In the genomic region with DNA sequence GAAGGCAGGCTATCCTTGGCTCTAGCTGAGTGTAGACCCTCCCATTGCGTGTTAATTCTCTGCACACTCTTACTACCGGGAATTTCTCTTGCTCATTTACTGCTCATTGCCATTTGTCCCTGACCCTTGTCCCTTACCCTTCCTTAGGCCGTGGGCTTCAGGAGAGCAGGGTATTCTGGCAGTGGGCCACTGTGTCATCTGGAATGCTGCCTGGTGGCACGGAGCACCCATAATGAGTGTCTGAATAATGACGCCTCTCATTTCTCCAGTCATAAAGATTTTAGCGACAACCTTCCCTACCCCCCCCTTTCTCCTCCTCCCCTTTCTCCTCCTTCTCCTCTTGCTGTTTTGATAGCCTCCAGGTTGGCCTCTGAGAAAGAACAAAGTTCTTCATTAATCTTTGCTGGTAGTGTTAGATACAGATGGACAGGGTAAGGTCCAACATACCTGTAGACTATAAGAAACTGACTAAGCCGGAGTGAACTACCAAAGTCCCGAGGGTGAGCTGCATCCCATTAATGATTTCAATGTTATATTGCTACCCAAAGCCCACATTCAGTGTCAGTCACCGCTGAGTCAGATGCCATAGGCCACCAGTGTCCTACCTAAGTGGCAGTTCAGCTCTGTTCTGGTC, we compare ENCODE assay signal across 25 mouse cellular contexts. TPM values are rescaled to one million over a fixed set of nuclear protein-coding genes. Genes with fewer than 3 reads are reported as not detected.
DNase-seq lines count a peak whose midpoint lies in the region; ATAC-seq and TF ChIP-seq lines count a peak whose summit lies in the region.
"Had no signal": no experiment of that assay in that cellular context is flagged by ENCODE, and none has a peak within 500 bp of the region (broad histone marks: within the 10 kb centered on the region; RNA-seq: fewer than 3 reads in every experiment).

No protein-coding gene starts in this region.

- no peak overlapping the region for H3K9ac ChIP-seq in heart, embryonic 15.5 days
- H3K9ac ChIP-seq in intestine, embryonic 15.5 days = no peak overlapping the region
- no peak overlapping the region for H3K9ac ChIP-seq in intestine, embryonic 16.5 days (ENCODE audit: low read depth, low read length)
- H3K9ac ChIP-seq in lung, postnatal 0 days (replicated peaks; ENCODE audit: low read depth) = no peak overlapping the region
- H3K9ac ChIP-seq: embryonic facial prominence, embryonic 15.5 days; forebrain, embryonic 12.5 days; forebrain, postnatal 0 days; hindbrain, embryonic 13.5 days; lung, embryonic 15.5 days had no signal

- H3K36me3 ChIP-seq in heart, embryonic 15.5 days = no peaks in the 10 kb centered on the region
- H3K36me3 ChIP-seq in intestine, embryonic 15.5 days = no peaks in the 10 kb centered on the region
- H3K36me3 ChIP-seq in intestine, embryonic 16.5 days (ENCODE audit: control insufficient read depth, insufficient read depth, low read length) = no peaks in the 10 kb centered on the region
- no peaks in the 10 kb centered on the region for H3K36me3 ChIP-seq in lung, postnatal 0 days (ENCODE audit: insufficient read depth, low read length)
- H3K36me3 ChIP-seq: embryonic facial prominence, embryonic 15.5 days; forebrain, embryonic 12.5 days; heart, embryonic 10.5 days; hindbrain, embryonic 13.5 days; lung, embryonic 15.5 days had no signal

- no peak for TF ChIP-seq CTCF in lung, postnatal 0 days (IDR thresholded peaks at IDR 0.05)

- no peak for TF ChIP-seq EP300 in lung, postnatal 0 days (IDR thresholded peaks at IDR 0.05)

- peaks cover 4% of the 10 kb centered on the region; the same call in 1 of the 2 replicates for H3K4me1 ChIP-seq in heart, embryonic 15.5 days (replicated peaks)
- peaks cover 3% of the 10 kb centered on the region; the same call in 1 of the 2 replicates for H3K4me1 ChIP-seq in intestine, embryonic 15.5 days (replicated peaks)
- peaks cover 10% of the 10 kb centered on the region; the same call in 1 of the 2 replicates for H3K4me1 ChIP-seq in intestine, embryonic 16.5 days (ENCODE audit: control insufficient read depth, insufficient read depth, low read length)
- H3K4me1 ChIP-seq in lung, postnatal 0 days (ENCODE audit: insufficient read depth, low read depth, low read length) = 0 out of 2 replicates have a peak, but pooled peaks cover under 1% of the 10 kb centered on the region
- H3K4me1 ChIP-seq: embryonic facial prominence, embryonic 15.5 days; forebrain, embryonic 12.5 days; hindbrain, embryonic 13.5 days had no signal

- ATAC-seq in heart, embryonic 15.5 days (replicated peaks; ENCODE audit: insufficient number of reproducible peaks, insufficient read depth, low FRiP score, low read depth) = no peak
- ATAC-seq in intestine, embryonic 15.5 days = peak; percentile 93
- peak; percentile 96 for ATAC-seq in intestine, embryonic 16.5 days
- ATAC-seq in lung, postnatal 0 days = no peak
- ATAC-seq: forebrain, postnatal 0 days; midbrain, embryonic 16.5 days had no signal

- peaks cover 3% of the 10 kb centered on the region for H3K27me3 ChIP-seq in heart, embryonic 15.5 days
- H3K27me3 ChIP-seq in intestine, embryonic 15.5 days (replicated peaks) = no peaks in the 10 kb centered on the region
- no peaks in the 10 kb centered on the region; the same call in 1 of the 2 replicates for H3K27me3 ChIP-seq in intestine, embryonic 16.5 days (replicated peaks; ENCODE audit: control insufficient read depth, insufficient read depth, low read length)
- H3K27me3 ChIP-seq in lung, postnatal 0 days (replicated peaks; ENCODE audit: insufficient read depth, low read length) = no peaks in the 10 kb centered on the region
- H3K27me3 ChIP-seq: lung, embryonic 15.5 days had no signal

- H3K4me3 ChIP-seq in heart, embryonic 15.5 days = no peak overlapping the region
- no peak overlapping the region for H3K4me3 ChIP-seq in intestine, embryonic 15.5 days (replicated peaks)
- no peak overlapping the region for H3K4me3 ChIP-seq in intestine, embryonic 16.5 days (ENCODE audit: low read length)
- H3K4me3 ChIP-seq in lung, postnatal 0 days (ENCODE audit: low read depth, low read length) = no peak overlapping the region
- H3K4me3 ChIP-seq: embryonic facial prominence, embryonic 10.5 days; embryonic facial prominence, embryonic 15.5 days; forebrain, embryonic 12.5 days; heart, embryonic 10.5 days; hindbrain, embryonic 13.5 days; lung, embryonic 15.5 days had no signal

- H3K4me2 ChIP-seq in heart, embryonic 15.5 days = no peak overlapping the region
- peak overlapping the region; percentile 35; the same call in 1 of the 2 replicates for H3K4me2 ChIP-seq in intestine, embryonic 15.5 days (replicated peaks)
- peak overlapping the region; percentile 34; the same call in 1 of the 2 replicates for H3K4me2 ChIP-seq in intestine, embryonic 16.5 days (ENCODE audit: low read depth, low read length)
- H3K4me2 ChIP-seq in lung, postnatal 0 days (replicated peaks; ENCODE audit: low read depth, low read length) = no peak overlapping the region
- H3K4me2 ChIP-seq: embryonic facial prominence, embryonic 15.5 days; forebrain, embryonic 12.5 days; hindbrain, embryonic 13.5 days; liver, embryonic 11.5 days; lung, embryonic 15.5 days; midbrain, embryonic 11.5 days had no signal

- no peaks in the 10 kb centered on the region for H3K9me3 ChIP-seq in heart, embryonic 15.5 days (replicated peaks)
- no peaks in the 10 kb centered on the region for H3K9me3 ChIP-seq in intestine, embryonic 15.5 days
- H3K9me3 ChIP-seq in intestine, embryonic 16.5 days (ENCODE audit: control insufficient read depth, low read length) = no peaks in the 10 kb centered on the region
- no peaks in the 10 kb centered on the region for H3K9me3 ChIP-seq in lung, postnatal 0 days (ENCODE audit: low read length)
- H3K9me3 ChIP-seq: embryonic facial prominence, embryonic 10.5 days; embryonic facial prominence, embryonic 15.5 days; forebrain, embryonic 12.5 days; heart, embryonic 10.5 days; hindbrain, embryonic 13.5 days; lung, embryonic 15.5 days had no signal

- 66% methylated on average over 9 of the region's 9 CpGs for WGBS in heart, embryonic 15.5 days
- 48% methylated on average over 9 of the region's 9 CpGs for WGBS in intestine, embryonic 15.5 days
- WGBS in intestine, embryonic 16.5 days = 53% methylated on average over 9 of the region's 9 CpGs
- 65% methylated on average over 9 of the region's 9 CpGs for WGBS in lung, postnatal 0 days

- peak overlapping the region; percentile 68; the same call in 1 of the 2 replicates for H3K27ac ChIP-seq in heart, embryonic 15.5 days
- H3K27ac ChIP-seq in intestine, embryonic 15.5 days = peak overlapping the region; percentile 79
- H3K27ac ChIP-seq in intestine, embryonic 16.5 days (ENCODE audit: low read length) = peak overlapping the region; percentile 92
- H3K27ac ChIP-seq in lung, postnatal 0 days (ENCODE audit: low read length) = no peak overlapping the region
- H3K27ac ChIP-seq: embryonic facial prominence, embryonic 10.5 days; embryonic facial prominence, embryonic 15.5 days; forebrain, embryonic 12.5 days; hindbrain, embryonic 13.5 days; lung, embryonic 15.5 days had no signal

- no peak for DNase-seq in heart, postnatal 4 days
- DNase-seq in kidney, adult 9 months = peak; percentile 14
- no peak for DNase-seq in kidney, adult 8-10 months
- no peak for DNase-seq in adrenal gland, postnatal 14 days
- no peak for DNase-seq in lung, postnatal 0 days (ENCODE audit: low spot score)
- DNase-seq: B cell, adult 2 months; cerebellum, adult 2 months; cerebellum, postnatal 25 days; forebrain, postnatal 0 days; layer of hippocampus, postnatal 36 days; lung, postnatal 36 days had no signal

RNA-seq across cellular contexts. Expression of gene Mall, which starts 5.9 kb away (rescaled TPM):
- polyA plus RNA-seq in heart, embryonic 15.5 days (2015; fragmentation: Nextera tagmentation; extraction: Ambion mirVana) = 8.1 and 10.2 TPM in 2 replicates
- 10 to 100 TPM; 15.5 to 17.0 TPM for total RNA-seq in heart, postnatal 4 days (2021)
- 21.4 and 25.4 TPM in 2 replicates for polyA plus RNA-seq in intestine, embryonic 15.5 days (2015; fragmentation: Nextera tagmentation; extraction: Ambion mirVana)
- polyA plus RNA-seq in intestine, embryonic 16.5 days (2015; fragmentation: Nextera tagmentation; extraction: Ambion mirVana) = 41.8 and 55.2 TPM in 2 replicates
- 2.2 and 2.5 TPM in 2 replicates for total RNA-seq in adrenal gland, postnatal 14 days (2021)
- polyA plus RNA-seq in lung, postnatal 0 days (2015; fragmentation: Nextera tagmentation; extraction: Ambion mirVana) = 4.1 and 5.8 TPM in 2 replicates
- total RNA-seq: megakaryocyte, adult 5-6 weeks; neutrophil, adult 5-6 weeks had no signal

RNA-seq across cellular contexts. Expression of gene Nphp1, which starts 53.1 kb away (rescaled TPM):
- 19.6 and 20.0 TPM in 2 replicates for polyA plus RNA-seq in heart, embryonic 15.5 days (2015; fragmentation: Nextera tagmentation; extraction: Ambion mirVana)
- total RNA-seq in heart, postnatal 4 days (2021) = 10 to 100 TPM; 13.9 to 14.2 TPM
- polyA plus RNA-seq in intestine, embryonic 15.5 days (2015; fragmentation: Nextera tagmentation; extraction: Ambion mirVana) = 17.1 and 19.0 TPM in 2 replicates
- 16.3 and 17.6 TPM in 2 replicates for polyA plus RNA-seq in intestine, embryonic 16.5 days (2015; fragmentation: Nextera tagmentation; extraction: Ambion mirVana)
- total RNA-seq in adrenal gland, postnatal 14 days (2021) = 18.7 and 20.9 TPM in 2 replicates
- 21.5 and 22.6 TPM in 2 replicates for polyA plus RNA-seq in lung, postnatal 0 days (2015; fragmentation: Nextera tagmentation; extraction: Ambion mirVana)

RNA-seq across cellular contexts. Expression of gene Mtln, which starts 56.7 kb away (rescaled TPM):
- polyA plus RNA-seq in heart, embryonic 15.5 days (2015; fragmentation: Nextera tagmentation; extraction: Ambion mirVana) = 36.4 and 45.6 TPM in 2 replicates
- 10 to 100 TPM; 30.3 to 30.5 TPM for total RNA-seq in heart, postnatal 4 days (2021)
- 40.2 and 43.8 TPM in 2 replicates for polyA plus RNA-seq in intestine, embryonic 15.5 days (2015; fragmentation: Nextera tagmentation; extraction: Ambion mirVana)
- polyA plus RNA-seq in intestine, embryonic 16.5 days (2015; fragmentation: Nextera tagmentation; extraction: Ambion mirVana) = 43.0 and 43.2 TPM in 2 replicates
- 68.9 and 70.2 TPM in 2 replicates for total RNA-seq in adrenal gland, postnatal 14 days (2021)
- 40.4 and 42.7 TPM in 2 replicates for polyA plus RNA-seq in lung, postnatal 0 days (2015; fragmentation: Nextera tagmentation; extraction: Ambion mirVana)

Comparison
In these comparisons a context has a peak if more than half of its experiments do, and no peak if none do; other contexts are left out.
1. ATAC-seq: peak in intestine, embryonic 15.5 days (single experiment) and intestine, embryonic 16.5 days (single experiment); none in heart, embryonic 15.5 days (single experiment) and lung, postnatal 0 days (single experiment).
2. H3K4me2 ChIP-seq: peak in intestine, embryonic 15.5 days (single experiment) and intestine, embryonic 16.5 days (single experiment); none in heart, embryonic 15.5 days (single experiment) and lung, postnatal 0 days (single experiment).